Mouse (Mus musculus) CH12.LX (cell line): Measurements from ENCODE around the gene Plch2. TPM values are rescaled to one million over a fixed set of nuclear protein-coding genes. Genes with fewer than 3 reads are reported as not detected.

ENCODE experiments used
- DNase-seq: peaks from one replicate; pipeline ENCODE4 v3.0.0-alpha.2; 2013; ENCODE audit errors: extremely low read depth
- H3K27ac ChIP-seq: 2 replicates; pipeline ENCODE4 v1.5.1; 2012; ENCODE audit warnings: low read depth, mild to moderate bottlenecking, control low read depth, moderate library complexity; ENCODE audit not compliant: insufficient read depth
- H3K27me3 ChIP-seq: replicated peaks from 2 replicates; pipeline ENCODE3; 2012; ENCODE audit warnings: inconsistent platforms
- H3K36me3 ChIP-seq, 2 experiments: replicated peaks in 1 of 2; 2 replicates each; pipeline versions ENCODE3 to v1.6.1; 2012; ENCODE audit warnings: inconsistent platforms in 1 of 2, low read length in 1 of 2, mild to moderate bottlenecking in 1 of 2, mixed read lengths in 1 of 2, moderate library complexity in 1 of 2; ENCODE audit not compliant: control insufficient read depth in 1 of 2, insufficient read depth in 1 of 2
- H3K4me1 ChIP-seq, 2 experiments: 2 replicates each; pipeline ENCODE4 v1.6.1; 2012; ENCODE audit warnings: inconsistent platforms in 1 of 2, moderate library complexity in 1 of 2; ENCODE audit not compliant: insufficient read depth in 2 of 2, control insufficient read depth in 1 of 2
- H3K4me2 ChIP-seq: 2 replicates; pipeline ENCODE4 v1.6.1; 2012; ENCODE audit warnings: low read depth, mild to moderate bottlenecking, control low read depth; ENCODE audit not compliant: poor library complexity, insufficient read depth, severe bottlenecking
- H3K4me3 ChIP-seq, 3 experiments: fragments of 150-350 bp in 1 of 3; sonication (generic) in 1 of 3; replicated peaks in 1 of 3; 2 replicates each; pipeline versions ENCODE3 to v1.5.1; 2011 to 2012; ENCODE audit warnings: low read depth in 2 of 3, low read length in 2 of 3, mild to moderate bottlenecking in 2 of 3, moderate library complexity in 2 of 3, control low read depth in 1 of 3, improper control_type of control experiment in 1 of 3, inconsistent platforms in 1 of 3, mixed read lengths in 1 of 3; ENCODE audit not compliant: poor library complexity in 1 of 3
- H3K79me2 ChIP-seq: replicated peaks from 2 replicates; pipeline ENCODE4 v1.6.1; 2012; ENCODE audit warnings: mild to moderate bottlenecking, moderate library complexity; ENCODE audit not compliant: control insufficient read depth, poor library complexity, insufficient read depth, severe bottlenecking; ENCODE audit errors: extremely low read depth
- H3K9ac ChIP-seq: 2 replicates; pipeline ENCODE4 v1.6.1; 2012; ENCODE audit warnings: low read depth, mild to moderate bottlenecking, control low read depth, moderate library complexity; ENCODE audit not compliant: insufficient read depth
- H3K9me3 ChIP-seq: replicated peaks from 2 replicates; pipeline ENCODE3; 2012; ENCODE audit warnings: low read length, inconsistent platforms, mixed read lengths
- BHLHE40 ChIP-seq: IDR thresholded peaks from 2 replicates; pipeline ENCODE4 v1.6.1; 2011; ENCODE audit warnings: mild to moderate bottlenecking, low read depth, low read length, improper control_type of control experiment
- E2F4 ChIP-seq: IDR thresholded peaks from 2 replicates; pipeline ENCODE4 v1.6.1; 2011; ENCODE audit warnings: low read depth, low read length, improper control_type of control experiment; ENCODE audit not compliant: insufficient replicate concordance
- EP300 ChIP-seq: IDR thresholded peaks from 2 replicates; pipeline ENCODE4 v1.6.1; 2011; ENCODE audit warnings: low read length, improper control_type of control experiment
- ETS1 ChIP-seq: conservative IDR thresholded peaks from 2 replicates; pipeline ENCODE4 v1.6.1; 2012; ENCODE audit warnings: low read depth, mild to moderate bottlenecking, inconsistent platforms, low read length, improper control_type of control experiment, moderate library complexity
- GABPA ChIP-seq: IDR thresholded peaks from 2 replicates; pipeline ENCODE4 v1.6.1; 2012; ENCODE audit warnings: low read depth, low read length, improper control_type of control experiment, inconsistent platforms; ENCODE audit not compliant: insufficient replicate concordance
- IRF4 ChIP-seq: IDR thresholded peaks from 2 replicates; pipeline ENCODE4 v1.6.1; 2014; ENCODE audit warnings: low read depth, mild to moderate bottlenecking, inconsistent platforms, low read length, improper control_type of control experiment
- JUN ChIP-seq: IDR thresholded peaks from 2 replicates; pipeline ENCODE4 v1.6.1; 2011; ENCODE audit warnings: low read depth, mild to moderate bottlenecking, low read length, improper control_type of control experiment, moderate library complexity; ENCODE audit not compliant: insufficient read depth
- KAT2A ChIP-seq: IDR thresholded peaks from 2 replicates; pipeline ENCODE4 v1.6.1; 2012; ENCODE audit warnings: low read length, improper control_type of control experiment, inconsistent platforms; ENCODE audit not compliant: insufficient replicate concordance
- MAFK ChIP-seq: IDR thresholded peaks from 2 replicates; pipeline ENCODE4 v1.6.1; 2011; ENCODE audit warnings: low read length, improper control_type of control experiment; ENCODE audit not compliant: insufficient replicate concordance
- MAX ChIP-seq: IDR thresholded peaks from 2 replicates; pipeline ENCODE4 v1.6.1; 2011; ENCODE audit warnings: low read length, improper control_type of control experiment
- MAZ ChIP-seq: IDR thresholded peaks from 2 replicates; pipeline ENCODE4 v1.6.1; 2012; ENCODE audit warnings: low read depth, mild to moderate bottlenecking, inconsistent platforms, low read length, improper control_type of control experiment, moderate library complexity
- MEF2A ChIP-seq: IDR thresholded peaks from 2 replicates; pipeline ENCODE4 v1.6.1; 2014; ENCODE audit warnings: low read depth, mild to moderate bottlenecking, inconsistent platforms, low read length, improper control_type of control experiment, borderline replicate concordance
- MYC ChIP-seq: IDR thresholded peaks from 2 replicates; pipeline ENCODE4 v1.6.1; 2011; ENCODE audit warnings: low read depth, mild to moderate bottlenecking, improper control_type of control experiment, low read length
- NRF1 ChIP-seq: IDR thresholded peaks from 2 replicates; pipeline ENCODE4 v1.6.1; 2014; ENCODE audit warnings: low read depth, mild to moderate bottlenecking, inconsistent platforms, low read length, improper control_type of control experiment, moderate library complexity
- POLR2A ChIP-seq: IDR thresholded peaks from 2 replicates; pipeline ENCODE4 v1.6.1; 2011; ENCODE audit warnings: low read depth, mild to moderate bottlenecking, improper control_type of control experiment, low read length
- POLR2AphosphoS2 ChIP-seq: IDR thresholded peaks from 2 replicates; pipeline ENCODE4 v1.6.1; 2011; ENCODE audit warnings: low read depth, low read length, improper control_type of control experiment
- RCOR1 ChIP-seq: conservative IDR thresholded peaks from 2 replicates; pipeline ENCODE4 v1.6.1; 2012; ENCODE audit warnings: low read depth, mild to moderate bottlenecking, inconsistent platforms, low read length, improper control_type of control experiment
- SMC3 ChIP-seq: IDR thresholded peaks from 2 replicates; pipeline ENCODE4 v1.6.1; 2011; ENCODE audit warnings: low read depth, low read length, improper control_type of control experiment
- TBP ChIP-seq: conservative IDR thresholded peaks from 2 replicates; pipeline ENCODE4 v1.6.1; 2011; ENCODE audit warnings: low read depth, low read length, improper control_type of control experiment
- TCF12 ChIP-seq: IDR thresholded peaks from 2 replicates; pipeline ENCODE4 v1.6.1; 2014; ENCODE audit warnings: low read depth, mild to moderate bottlenecking, inconsistent platforms, low read length, improper control_type of control experiment
- USF1 ChIP-seq: IDR thresholded peaks from 2 replicates; pipeline ENCODE4 v1.6.1; 2014; ENCODE audit warnings: low read depth, mild to moderate bottlenecking, inconsistent platforms, low read length, improper control_type of control experiment
- ZMIZ1 ChIP-seq: IDR thresholded peaks from 2 replicates; pipeline ENCODE4 v1.6.1; 2012; ENCODE audit warnings: low read depth, mild to moderate bottlenecking, inconsistent platforms, low read length, improper control_type of control experiment
- dilution Hi-C: fragments of 300-500 bp; cut with MboI; formaldehyde crosslinking; loops from 2 replicates; pipeline ENCODE4 v1.14.3; 2020; ENCODE audit warnings: low sequenced_read_pairs; ENCODE audit not compliant: extremely low pct_unique_long_range_greater_than_20kb, extremely low pct_ligation_motif_present
- in situ Hi-C: fragments of 300-500 bp; cut with MboI; formaldehyde crosslinking; loops from 3 replicates; pipeline ENCODE4 v1.14.3; 2019; ENCODE audit warnings: low sequenced_read_pairs, low pct_ligation_motif_present, low pct_unique_long_range_greater_than_20kb, mixed read lengths
- polyA plus RNA-seq: library from polyadenylated mRNA; unstranded; fragments of >175 nt; gene quantifications from 2 replicates; pipeline ENCODE4 v1.2.1, GENCODE M21; 2012; ENCODE audit warnings: low read depth; ENCODE audit not compliant: insufficient read length
- total RNA-seq, 2 experiments: library from RNA; depleted of rRNA; stranded (reverse); fragments of 300-350 nt in 1 of 2; fragments of >200 nt in 1 of 2; gene quantifications; 2 replicates each; pipeline ENCODE4 v1.2.3; 2012 to 2014

Plch2 gene
- total and polyA plus RNA-seq, 3 experiments: 0.04 to 0.47 (median 0.17) TPM

DNA sequence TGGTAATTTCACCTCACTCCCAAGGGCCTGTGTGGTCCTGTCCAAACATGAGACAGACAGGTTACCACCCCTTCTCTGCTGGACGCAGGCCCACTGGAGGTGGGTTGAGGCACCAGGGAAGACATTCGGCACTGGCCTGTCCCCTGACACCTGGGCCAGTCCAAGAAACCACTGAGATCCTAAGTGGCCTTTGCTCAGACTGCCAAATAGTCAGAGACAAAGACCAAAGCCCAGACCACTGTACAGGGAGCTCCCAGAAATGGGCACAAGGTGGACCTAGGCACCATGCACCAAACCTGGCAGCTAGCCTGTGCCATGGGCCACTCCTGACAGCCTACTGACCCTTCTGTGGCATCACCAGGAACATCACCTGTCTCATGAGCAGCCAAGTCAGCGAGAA lies 47.4 kb downstream of the Plch2 start:
- in situ Hi-C loops (no loop called here), dilution Hi-C loops (no loop called here)
- peaks cover 95% of the 10 kb centered on the region for H3K27me3 ChIP-seq
- H3K9me3 ChIP-seq: no peaks in the 10 kb centered on the region
- H3K27ac ChIP-seq: no peak overlapping the region
- H3K4me1 ChIP-seq: peaks cover 4 to 8% of the 10 kb centered on the region in 2 experiments
- H3K4me3 ChIP-seq: no peak overlapping the region
- H3K36me3 ChIP-seq: no peaks in the 10 kb centered on the region
- TF ChIP-seq MAFK: no peak
- no peak for TF ChIP-seq MAX
- TF ChIP-seq MAZ: no peak
- DNase-seq: no peak
- H3K79me2 ChIP-seq: no peaks in the 10 kb centered on the region
- no peak overlapping the region for H3K4me2 ChIP-seq
- H3K9ac ChIP-seq: no peak overlapping the region

DNA sequence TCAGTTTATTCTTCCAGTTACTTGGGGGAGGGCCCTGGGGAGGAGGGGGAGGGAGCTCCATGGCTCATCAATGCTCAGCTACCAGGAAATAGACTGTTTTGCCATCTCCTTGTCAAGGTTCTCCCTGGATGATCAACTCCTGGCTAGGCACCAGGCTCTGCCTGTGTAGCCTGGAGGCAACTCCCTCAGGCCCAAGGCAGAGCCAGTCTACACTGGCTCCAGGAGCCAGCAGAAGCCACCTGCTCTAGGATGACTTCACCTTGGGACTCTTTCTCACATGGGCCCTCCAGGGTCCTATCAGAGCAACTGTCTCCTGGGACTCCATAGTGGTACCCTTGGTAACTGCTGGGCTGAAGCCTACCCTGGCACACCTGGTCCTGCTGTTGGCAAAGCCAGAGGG lies 48.5 kb downstream of the Plch2 start:
- H3K4me1 ChIP-seq: peaks cover 4 to 8% of the 10 kb centered on the region in 2 experiments
- no peak overlapping the region for H3K27ac ChIP-seq
- H3K4me3 ChIP-seq: no peak overlapping the region
- no peaks in the 10 kb centered on the region for H3K79me2 ChIP-seq
- no peak for TF ChIP-seq EP300
- TF ChIP-seq IRF4: no peak
- TF ChIP-seq GABPA: no peak
- no peak for TF ChIP-seq E2F4
- no peak for TF ChIP-seq MAFK
- no peak for TF ChIP-seq USF1
- TF ChIP-seq, all 38 proteins: peak for 0
- DNase-seq: no peak
- peaks cover 95% of the 10 kb centered on the region for H3K27me3 ChIP-seq
- dilution Hi-C loops: no loop called here
- no peak overlapping the region for H3K4me2 ChIP-seq
- no peak overlapping the region for H3K9ac ChIP-seq
- no peaks in the 10 kb centered on the region for H3K36me3 ChIP-seq
- no peaks in the 10 kb centered on the region for H3K9me3 ChIP-seq
- in situ Hi-C loops: no loop called here

DNA sequence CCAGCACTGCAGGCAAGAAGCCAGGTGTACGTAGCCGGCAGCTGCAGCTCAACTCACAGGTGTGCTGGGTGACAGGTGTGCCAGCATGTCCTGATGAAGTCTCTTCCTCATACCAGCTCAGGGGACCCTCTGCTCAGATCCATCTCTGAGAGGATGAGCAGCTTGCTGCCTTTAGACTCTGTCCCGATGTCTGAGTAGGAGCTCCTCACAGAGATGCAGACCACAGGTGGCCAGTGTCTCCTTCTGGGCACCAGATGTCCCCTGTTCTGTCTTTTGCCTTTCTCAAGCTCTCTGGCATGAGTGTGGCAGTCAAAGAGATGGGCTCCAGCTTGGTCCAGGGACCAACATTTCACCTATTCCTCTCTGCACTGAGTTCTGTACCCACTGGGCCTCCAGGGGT lies 48.9 kb downstream of the Plch2 start:
- dilution Hi-C loops: no loop called here
- Histone ChIP-seq H3K36me3 (no peaks in the 10 kb centered on the region), H3K4me2 (no peak overlapping the region), H3K9me3 (no peaks in the 10 kb centered on the region), H3K4me3 (no peak overlapping the region), H3K27ac (no peak overlapping the region), H3K79me2 (no peaks in the 10 kb centered on the region), H3K9ac (no peak overlapping the region), H3K27me3 (peaks cover 96% of the 10 kb centered on the region), H3K4me1 (peaks cover 4 to 8% of the 10 kb centered on the region in 2 experiments)
- no peak for DNase-seq
- in situ Hi-C loops: no loop called here
- TF ChIP-seq POLR2AphosphoS2 (no peak), MYC (no peak), IRF4 (no peak), POLR2A (no peak), KAT2A (no peak), TCF12 (no peak), MEF2A (no peak), USF1 (no peak), ETS1 (no peak), NRF1 (no peak), E2F4 (no peak), MAX (no peak), JUN (no peak), TBP (no peak), MAFK (no peak), RCOR1 (no peak), BHLHE40 (no peak), SMC3 (no peak), ZMIZ1 (no peak)
